Mouse (Mus musculus) intestine, embryonic 14.5 days (tissue): ENCODE data around the gene Asphd2. TPM values are rescaled to one million over a fixed set of nuclear protein-coding genes. Genes with fewer than 3 reads are reported as not detected.
"Not testable (repeated sequence)": the region's sequence is repeated elsewhere in the genome, so short reads cannot be mapped to it uniquely, and the experiment has no call there.

ENCODE experiments used
- ATAC-seq: fragments of 200-750 bp; cut with Nextera tagmentation; replicated peaks from 2 replicates; pipeline ENCODE4 v1.8.0; 2017; ENCODE audit warnings: low read depth, moderate number of reproducible peaks, moderate TSS enrichment, moderate library complexity; ENCODE audit not compliant: low FRiP score, low TSS enrichment
- DNase-seq: peaks from one replicate; pipeline ENCODE4 v3.0.0-alpha.2; 2018; ENCODE audit warnings: low spot score
- H3K27ac ChIP-seq: fragments of 300-500 bp; sonication (generic); 2 replicates; pipeline ENCODE4 v1.5.1; 2014; ENCODE audit warnings: low read depth, mild to moderate bottlenecking, control low read depth
- H3K27me3 ChIP-seq: fragments of 300-500 bp; sonication (generic); replicated peaks from 2 replicates; pipeline ENCODE4 v1.6.1; 2014; ENCODE audit warnings: low read length, control low read depth; ENCODE audit not compliant: control insufficient read depth, insufficient read depth
- H3K36me3 ChIP-seq: fragments of 300-500 bp; sonication (generic); 2 replicates; pipeline ENCODE4 v1.6.1; 2014; ENCODE audit warnings: low read length, control low read depth; ENCODE audit not compliant: control insufficient read depth, insufficient read depth
- H3K4me1 ChIP-seq: fragments of 300-500 bp; sonication (generic); replicated peaks from 2 replicates; pipeline ENCODE4 v1.6.1; 2014; ENCODE audit warnings: low read length, control low read depth, mixed read lengths; ENCODE audit not compliant: control insufficient read depth, insufficient read depth
- H3K4me2 ChIP-seq: fragments of 300-500 bp; sonication (generic); 2 replicates; pipeline ENCODE4 v1.6.1; 2014; ENCODE audit warnings: low read length
- H3K4me3 ChIP-seq: fragments of 300-500 bp; sonication (generic); 2 replicates; pipeline ENCODE4 v1.5.1; 2014; ENCODE audit warnings: low read depth, low read length, control low read depth, mixed read lengths
- H3K9ac ChIP-seq: fragments of 300-500 bp; sonication (generic); 2 replicates; pipeline ENCODE4 v1.6.1; 2014; ENCODE audit warnings: mild to moderate bottlenecking, low read length
- H3K9me3 ChIP-seq: fragments of 300-500 bp; sonication (generic); 2 replicates; pipeline ENCODE4 v1.6.1; 2016; ENCODE audit warnings: low read length, control low read depth; ENCODE audit not compliant: control insufficient read depth
- WGBS: fragments of 180-500 bp; shearing (Covaris S2); extraction: QIAGEN DNeasy Blood & Tissue Kit; methylation state at CpG from one replicate; pipeline ENCODE4 v1.1.7; 2014; 5-methylcytosine and 5-hydroxymethylcytosine counted together
- polyA plus RNA-seq: library from polyadenylated mRNA; unstranded; fragments of >200 nt; fragmentation: Nextera tagmentation; extraction: Ambion mirVana; gene quantifications from 2 replicates; pipeline ENCODE4 v1.2.1, GENCODE M21; 2014

The Asphd2 gene
- polyA plus RNA-seq, 1 experiment from 2014 or later, result 9.3 TPM

- Histone ChIP-seq H3K4me2 (peak overlapping the region; percentile 37), H3K9me3 (no peaks in the 10 kb centered on the region), H3K36me3 (no peaks in the 10 kb centered on the region), H3K4me3 (no peak overlapping the region), H3K27me3 (no peaks in the 10 kb centered on the region), H3K4me1 (no peaks in the 10 kb centered on the region), H3K9ac (no peak overlapping the region), H3K27ac (no peak overlapping the region)
- ATAC-seq (no peak), DNase-seq (no peak)
- 27% methylated on average over 12 of the region's 12 CpGs for WGBS
Measured at GRCm38 (mm10) chr5:112419535-112419934, 24.9 kb upstream of the Asphd2 start.

- Histone ChIP-seq H3K36me3 (no peaks in the 10 kb centered on the region), H3K4me1 (no peaks in the 10 kb centered on the region), H3K9me3 (no peaks in the 10 kb centered on the region), H3K27ac (no peak overlapping the region), H3K4me3 (no peak overlapping the region), H3K4me2 (no peak overlapping the region), H3K27me3 (no peaks in the 10 kb centered on the region), H3K9ac (no peak overlapping the region)
- DNase-seq, result no peak
- no peak for ATAC-seq
- 66% methylated on average over 4 of the region's 4 CpGs for WGBS
Measured at GRCm38 (mm10) chr5:112418023-112418422, 23.4 kb upstream of the Asphd2 start.

- no peak overlapping the region for H3K9ac ChIP-seq
- no peak overlapping the region for H3K27ac ChIP-seq
- ATAC-seq, result no peak
- no peaks in the 10 kb centered on the region for H3K27me3 ChIP-seq
- H3K4me1 ChIP-seq, result peaks cover 3% of the 10 kb centered on the region
- H3K36me3 ChIP-seq, result no peaks in the 10 kb centered on the region
- no peak overlapping the region for H3K4me2 ChIP-seq
- no peaks in the 10 kb centered on the region for H3K9me3 ChIP-seq
- no peak overlapping the region for H3K4me3 ChIP-seq
- 61% methylated on average over 5 of the region's 5 CpGs for WGBS
- no peak for DNase-seq
Measured at GRCm38 (mm10) chr5:112416673-112417072, 22.0 kb upstream of the Asphd2 start.

- H3K9me3 ChIP-seq, DNase-seq, H3K36me3 ChIP-seq, H3K4me2 ChIP-seq, H3K27me3 ChIP-seq, H3K4me1 ChIP-seq, ATAC-seq, H3K27ac ChIP-seq, H3K9ac ChIP-seq, H3K4me3 ChIP-seq: not testable (repeated sequence)
- 83% methylated on average over 4 of the region's 4 CpGs for WGBS
Measured at GRCm38 (mm10) chr5:112412781-112413180, 18.1 kb upstream of the Asphd2 start.

GRCm38 (mm10) chr5:112411514-112412335 lies 17.1 kb upstream of the Asphd2 start:
- Histone ChIP-seq H3K27me3 (peaks cover 3% of the 10 kb centered on the region; the same call in 1 of the 2 replicates), H3K9ac (no peak overlapping the region), H3K4me1 (peaks cover 5% of the 10 kb centered on the region), H3K27ac (no peak overlapping the region), H3K4me2 (peak overlapping the region; percentile 25), H3K36me3 (no peaks in the 10 kb centered on the region), H3K9me3 (no peaks in the 10 kb centered on the region), H3K4me3 (no peak overlapping the region)
- ATAC-seq, result no peak; the same call in 1 of the 2 replicates
- no peak for DNase-seq
- WGBS, result 11% methylated on average over 19 of the region's 19 CpGs

GRCm38 (mm10) chr5:112411072-112411471 lies 16.4 kb upstream of the Asphd2 start:
- DNase-seq (no peak), ATAC-seq (no peak)
- Histone ChIP-seq H3K36me3 (no peaks in the 10 kb centered on the region), H3K4me1 (peaks cover 5% of the 10 kb centered on the region), H3K9ac (no peak overlapping the region), H3K4me3 (no peak overlapping the region), H3K27me3 (peaks cover 3% of the 10 kb centered on the region; the same call in 1 of the 2 replicates), H3K27ac (no peak overlapping the region), H3K9me3 (no peaks in the 10 kb centered on the region), H3K4me2 (peak overlapping the region; percentile 25; the same call in 1 of the 2 replicates)
- WGBS, result 30% methylated on average over 11 of the region's 11 CpGs

- DNase-seq, result no peak
- WGBS, result 62% methylated on average over 5 of the region's 5 CpGs
- Histone ChIP-seq H3K9ac (no peak overlapping the region), H3K36me3 (no peaks in the 10 kb centered on the region), H3K4me3 (no peak overlapping the region), H3K27me3 (peaks cover 3% of the 10 kb centered on the region; the same call in 1 of the 2 replicates), H3K4me2 (no peak overlapping the region), H3K4me1 (peaks cover 5% of the 10 kb centered on the region), H3K9me3 (no peaks in the 10 kb centered on the region), H3K27ac (no peak overlapping the region)
- no peak for ATAC-seq
Measured at GRCm38 (mm10) chr5:112409274-112409673, 14.6 kb upstream of the Asphd2 start.

- no peaks in the 10 kb centered on the region for H3K9me3 ChIP-seq
- H3K4me3 ChIP-seq, result no peak overlapping the region
- no peaks in the 10 kb centered on the region for H3K4me1 ChIP-seq
- WGBS, result 61% methylated on average over 3 of the region's 3 CpGs
- no peaks in the 10 kb centered on the region for H3K36me3 ChIP-seq
- peaks cover 3% of the 10 kb centered on the region; the same call in 1 of the 2 replicates for H3K27me3 ChIP-seq
- H3K4me2 ChIP-seq, result no peak overlapping the region
- ATAC-seq (no peak), DNase-seq (no peak)
- H3K9ac ChIP-seq, result no peak overlapping the region
- no peak overlapping the region for H3K27ac ChIP-seq
Measured at GRCm38 (mm10) chr5:112406017-112406416, 11.4 kb upstream of the Asphd2 start.

- no peaks in the 10 kb centered on the region for H3K4me1 ChIP-seq
- no peak for DNase-seq
- WGBS, result 35% methylated on average over 3 of the region's 3 CpGs
- H3K27me3 ChIP-seq, result no peaks in the 10 kb centered on the region
- no peaks in the 10 kb centered on the region for H3K9me3 ChIP-seq
- no peak overlapping the region for H3K4me3 ChIP-seq
- H3K36me3 ChIP-seq, result no peaks in the 10 kb centered on the region
- H3K27ac ChIP-seq, result no peak overlapping the region
- no peak overlapping the region for H3K4me2 ChIP-seq
- no peak for ATAC-seq
- no peak overlapping the region for H3K9ac ChIP-seq
Measured at GRCm38 (mm10) chr5:112402437-112402836, 7.8 kb upstream of the Asphd2 start.
